Mouse (Mus musculus): Measurements from ENCODE around the gene Hoxd3. TPM values are rescaled to one million over a fixed set of nuclear protein-coding genes. Genes with fewer than 3 reads are reported as not detected.

Hoxd3 gene
- polyA plus RNA-seq, 1 experiment from 2014 or later, result not detected

DNA sequence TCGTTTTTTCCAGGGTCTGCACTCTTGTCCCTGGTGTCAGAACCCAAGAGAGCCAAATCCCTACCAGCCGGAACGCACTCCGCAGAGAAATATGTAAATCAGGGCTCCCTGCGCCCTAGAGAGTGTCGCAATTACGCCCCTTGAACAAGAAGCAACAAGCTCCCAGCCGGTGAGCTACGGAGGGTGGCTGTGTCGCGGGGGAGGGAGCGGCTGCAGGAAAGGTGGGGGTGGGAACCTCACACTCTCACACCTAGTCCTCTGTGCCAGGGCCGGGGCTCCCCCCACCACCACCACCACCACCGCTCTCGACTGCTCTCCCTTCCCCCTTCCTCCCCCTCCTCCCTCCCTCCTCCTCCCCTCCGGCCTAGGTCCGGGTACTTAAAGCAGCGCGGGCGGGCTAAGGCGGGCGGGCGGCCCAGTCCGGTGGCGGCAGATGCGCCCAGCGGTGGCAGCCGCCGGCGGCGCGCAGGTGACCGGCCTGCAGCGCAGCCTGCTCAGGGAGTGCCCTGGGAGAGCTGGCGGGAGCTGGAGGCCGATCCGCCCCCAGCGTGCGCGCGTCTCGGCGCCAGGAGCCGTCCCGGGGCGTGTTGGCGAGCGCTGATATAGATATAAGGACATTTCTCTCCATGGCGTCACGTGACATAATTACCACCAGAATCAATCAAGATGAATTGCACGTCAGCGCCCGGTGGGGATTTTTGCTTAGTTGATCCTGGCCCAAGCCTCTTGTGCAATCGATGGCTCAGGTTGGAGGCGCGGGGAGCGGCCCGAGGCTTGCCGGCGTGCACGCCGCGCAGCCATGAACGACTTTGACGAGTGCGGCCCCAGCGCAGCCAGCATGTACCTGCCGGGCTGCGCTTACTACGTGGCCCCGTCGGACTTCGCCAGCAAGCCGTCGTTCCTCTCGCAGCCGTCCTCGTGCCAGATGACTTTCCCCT, 29.9 kb upstream of the Hoxd3 start:
- peak; percentile 30; the same call in 1 of the 2 replicates for ATAC-seq (ENCODE audit: low FRiP score)
- Histone ChIP-seq H3K27ac (no peak overlapping the region), H3K4me2 (peak overlapping the region; percentile 8; the same call in 1 of the 2 replicates), H3K36me3 (replicated peaks) (no peaks in the 10 kb centered on the region), H3K4me1 (peaks cover 13% of the 10 kb centered on the region), H3K4me3 (replicated peaks) (peak overlapping the region; percentile 25), H3K9me3 (no peaks in the 10 kb centered on the region), H3K9ac (no peak overlapping the region), H3K27me3 (peaks cover 95% of the 10 kb centered on the region)
- under 1% methylated on average over 60 of the region's 78 CpGs for WGBS

DNA sequence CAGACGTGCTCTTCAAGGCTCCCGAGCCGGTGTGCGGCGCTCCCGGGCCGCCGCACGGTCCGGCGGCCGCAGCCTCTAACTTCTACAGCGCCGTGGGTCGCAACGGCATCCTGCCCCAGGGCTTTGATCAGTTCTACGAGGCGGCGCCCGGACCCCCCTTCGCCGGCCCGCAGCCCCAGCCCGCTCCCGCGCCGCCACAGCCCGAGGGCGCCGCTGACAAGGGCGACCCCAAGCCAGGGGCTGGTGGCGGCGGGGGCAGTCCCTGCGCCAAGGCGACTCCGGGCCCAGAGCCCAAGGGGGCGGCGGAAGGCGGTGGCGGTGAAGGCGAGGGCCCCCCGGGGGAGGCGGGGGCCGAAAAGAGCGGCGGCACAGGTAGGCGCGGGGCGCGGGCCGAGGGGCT, 28.9 kb upstream of the Hoxd3 start:
- H3K4me2 ChIP-seq, result peak overlapping the region; percentile 8
- 2% methylated on average over 43 of the region's 51 CpGs for WGBS

DNA sequence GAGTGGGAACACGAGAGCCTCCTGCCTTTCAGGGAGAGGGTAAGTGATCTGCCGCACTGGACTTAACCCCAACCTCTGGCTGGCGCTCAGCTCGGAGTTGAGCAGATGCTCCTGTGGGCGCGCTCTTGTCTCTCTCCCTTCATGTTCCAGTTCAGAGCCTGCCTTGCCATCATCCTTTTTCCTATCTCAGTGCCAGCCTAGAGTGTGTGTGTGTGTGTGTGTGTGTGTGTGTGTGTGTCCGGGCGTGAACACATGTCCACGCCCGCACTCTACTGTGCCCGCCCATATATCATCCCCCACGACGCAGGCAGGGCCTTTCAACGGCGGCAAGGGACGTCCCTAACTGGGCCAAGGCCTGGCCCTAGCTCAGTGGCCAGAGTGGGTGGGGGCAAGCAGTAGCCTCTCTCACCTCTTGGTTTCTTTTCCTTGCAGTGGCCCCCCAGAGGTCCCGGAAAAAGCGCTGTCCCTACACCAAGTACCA, 28.2 kb upstream of the Hoxd3 start:
- no peak overlapping the region for H3K9ac ChIP-seq
- no peak overlapping the region for H3K4me3 ChIP-seq (replicated peaks)
- H3K27ac ChIP-seq, result no peak overlapping the region
- WGBS, result 2% methylated on average over 18 of the region's 18 CpGs
- no peak overlapping the region for H3K4me2 ChIP-seq
- no peaks in the 10 kb centered on the region for H3K36me3 ChIP-seq (replicated peaks)
- peaks cover 94% of the 10 kb centered on the region for H3K27me3 ChIP-seq
- H3K4me1 ChIP-seq, result peaks cover 13% of the 10 kb centered on the region
- H3K9me3 ChIP-seq, result no peaks in the 10 kb centered on the region
- no peak for ATAC-seq (ENCODE audit: low FRiP score)

More for the DNA sequence above, 28.9 kb upstream of the Hoxd3 start:
- peak overlapping the region; percentile 25 for H3K4me3 ChIP-seq (replicated peaks)
- H3K9me3 ChIP-seq, result no peaks in the 10 kb centered on the region
- no peak overlapping the region for H3K27ac ChIP-seq
- no peak overlapping the region for H3K9ac ChIP-seq
- ATAC-seq (ENCODE audit: low FRiP score), result no peak
- H3K27me3 ChIP-seq, result peaks cover 95% of the 10 kb centered on the region
- H3K4me1 ChIP-seq, result peaks cover 13% of the 10 kb centered on the region
- no peaks in the 10 kb centered on the region for H3K36me3 ChIP-seq (replicated peaks)

DNA sequence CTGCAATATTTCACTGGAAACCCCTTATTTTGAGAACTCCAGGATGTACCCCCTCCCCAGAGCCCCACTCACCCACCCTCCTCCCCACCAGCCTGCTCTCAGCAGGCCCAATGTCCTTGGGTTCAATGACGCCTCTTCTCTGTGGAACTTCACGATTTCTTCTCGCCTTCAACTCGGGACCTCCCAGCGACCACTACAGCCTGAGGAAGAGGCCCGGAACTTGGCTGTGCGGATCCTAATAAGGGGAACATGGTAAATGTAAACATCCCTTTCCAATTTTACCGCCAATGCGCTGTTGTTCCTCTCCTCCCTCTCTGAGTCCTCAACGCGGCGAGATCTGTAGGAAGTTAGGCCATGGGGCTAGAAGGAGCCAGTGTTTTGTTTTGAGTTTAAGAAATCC, 27.6 kb upstream of the Hoxd3 start:
- Histone ChIP-seq H3K4me3 (replicated peaks) (no peak overlapping the region), H3K4me2 (no peak overlapping the region), H3K9ac (no peak overlapping the region), H3K36me3 (replicated peaks) (no peaks in the 10 kb centered on the region), H3K9me3 (no peaks in the 10 kb centered on the region), H3K27me3 (peaks cover 92% of the 10 kb centered on the region), H3K4me1 (peaks cover 13% of the 10 kb centered on the region), H3K27ac (no peak overlapping the region)
- WGBS, result 0% methylated on average over 12 of the region's 12 CpGs
- ATAC-seq (ENCODE audit: low FRiP score), result no peak

DNA sequence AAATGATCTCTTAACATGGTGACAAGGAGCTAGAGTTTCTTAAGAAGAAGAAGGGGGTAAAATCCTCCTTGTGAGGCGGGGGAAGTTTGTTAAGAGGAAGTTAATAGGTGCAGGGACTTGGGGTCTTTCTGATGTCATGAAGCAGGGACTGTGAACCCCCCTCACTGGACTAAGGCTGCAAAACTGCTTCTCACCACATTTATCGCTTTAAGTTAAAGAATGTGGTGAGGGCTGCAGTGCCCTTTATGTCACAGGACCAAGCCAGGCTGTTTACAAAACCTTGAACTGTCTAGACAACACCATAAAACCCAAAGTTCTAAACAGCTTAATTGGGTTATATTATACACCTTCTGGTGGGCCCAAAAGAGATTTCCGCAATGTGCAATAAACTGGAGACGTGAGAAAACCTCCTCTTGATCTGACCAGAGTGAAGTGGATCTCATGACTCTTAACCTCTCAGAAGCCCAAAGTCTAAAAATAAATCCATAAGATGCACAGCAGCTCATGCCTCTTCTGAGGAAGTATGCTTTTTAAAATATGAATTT, 26.6 kb upstream of the Hoxd3 start:
- H3K27me3 ChIP-seq, result peaks cover 92% of the 10 kb centered on the region
- no peak overlapping the region for H3K27ac ChIP-seq
- H3K9ac ChIP-seq, result no peak overlapping the region
- no peak overlapping the region for H3K4me2 ChIP-seq
- no peaks in the 10 kb centered on the region for H3K36me3 ChIP-seq (replicated peaks)
- H3K4me1 ChIP-seq, result peaks cover 13% of the 10 kb centered on the region
- no peak overlapping the region for H3K4me3 ChIP-seq (replicated peaks)
- no peaks in the 10 kb centered on the region for H3K9me3 ChIP-seq
- 12% methylated on average over 4 of the region's 4 CpGs for WGBS
- ATAC-seq (ENCODE audit: low FRiP score), result no peak

DNA sequence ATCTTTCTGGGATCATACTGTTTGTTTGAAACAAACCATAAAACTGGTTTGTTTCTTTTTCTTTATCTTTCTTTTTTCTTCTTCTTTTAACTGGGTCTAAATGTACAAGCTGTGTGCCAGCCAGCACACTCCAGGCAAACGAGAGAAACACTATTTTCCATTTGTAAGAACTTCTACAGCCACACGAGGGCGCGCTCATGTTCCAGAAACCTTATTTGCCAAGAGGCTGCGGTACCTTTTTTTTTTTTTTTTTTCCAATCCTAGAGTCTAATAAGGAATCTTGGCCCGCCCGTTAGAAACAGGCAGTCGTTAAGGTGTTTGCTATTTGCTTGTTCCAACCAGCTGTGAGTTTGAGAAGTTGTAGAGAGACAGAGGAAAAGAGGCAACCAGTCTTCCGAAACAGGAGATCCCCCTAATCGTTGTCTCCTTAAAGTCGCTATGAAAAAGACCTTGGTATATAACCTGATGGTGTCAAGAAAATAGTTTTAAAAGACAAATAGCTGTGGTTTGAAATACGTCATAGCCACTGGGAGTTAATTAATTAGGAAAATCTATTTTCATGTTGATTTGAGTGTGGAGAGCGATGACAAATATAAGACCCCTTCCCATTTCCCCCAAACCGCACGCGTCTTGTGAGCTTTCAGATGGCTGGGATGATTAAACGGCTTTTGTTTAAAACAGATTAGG, 25.3 kb upstream of the Hoxd3 start:
- Histone ChIP-seq H3K9me3 (no peaks in the 10 kb centered on the region), H3K36me3 (replicated peaks) (no peaks in the 10 kb centered on the region), H3K4me1 (peaks cover 14% of the 10 kb centered on the region), H3K9ac (no peak overlapping the region), H3K4me2 (no peak overlapping the region), H3K4me3 (replicated peaks) (no peak overlapping the region), H3K27me3 (peaks cover 87% of the 10 kb centered on the region), H3K27ac (no peak overlapping the region)
- WGBS, result 4% methylated on average over 17 of the region's 17 CpGs
- ATAC-seq (ENCODE audit: low FRiP score), result no peak

DNA sequence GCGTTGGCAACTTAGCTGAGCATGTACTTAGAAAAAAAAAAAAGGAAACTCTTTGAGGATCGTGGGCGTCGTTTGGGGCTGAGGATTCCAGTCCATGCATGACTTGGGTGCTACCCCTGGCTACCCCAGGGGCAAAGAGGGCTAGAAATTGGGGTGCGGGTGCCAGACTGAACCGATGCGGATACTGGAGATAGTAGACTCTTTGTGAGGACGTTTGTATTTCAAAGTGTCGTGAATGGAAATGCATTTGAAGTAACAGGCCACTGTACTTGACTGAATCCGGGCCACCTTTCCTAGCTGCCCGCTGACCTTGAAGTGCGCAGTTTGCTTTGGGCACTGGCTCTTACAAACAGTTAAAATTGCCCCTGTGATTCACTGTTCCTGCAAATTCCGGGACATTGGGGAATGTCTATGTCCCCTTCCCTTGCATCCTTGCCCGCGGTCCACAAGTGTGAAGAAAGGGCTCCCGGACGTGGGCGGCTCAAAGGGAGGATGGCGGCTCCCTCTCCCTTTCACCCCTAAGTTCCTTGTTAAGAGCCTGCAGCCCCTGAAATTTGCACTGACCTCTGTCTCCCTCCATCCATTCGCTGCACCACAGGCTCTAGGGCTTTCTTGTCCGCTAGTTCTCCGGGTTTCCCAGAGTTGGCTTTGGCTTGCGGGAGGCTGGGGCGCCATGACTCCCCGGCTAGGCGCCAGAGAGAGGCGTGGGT, 24.6 kb upstream of the Hoxd3 start:
- ATAC-seq (ENCODE audit: low FRiP score), result no peak

DNA sequence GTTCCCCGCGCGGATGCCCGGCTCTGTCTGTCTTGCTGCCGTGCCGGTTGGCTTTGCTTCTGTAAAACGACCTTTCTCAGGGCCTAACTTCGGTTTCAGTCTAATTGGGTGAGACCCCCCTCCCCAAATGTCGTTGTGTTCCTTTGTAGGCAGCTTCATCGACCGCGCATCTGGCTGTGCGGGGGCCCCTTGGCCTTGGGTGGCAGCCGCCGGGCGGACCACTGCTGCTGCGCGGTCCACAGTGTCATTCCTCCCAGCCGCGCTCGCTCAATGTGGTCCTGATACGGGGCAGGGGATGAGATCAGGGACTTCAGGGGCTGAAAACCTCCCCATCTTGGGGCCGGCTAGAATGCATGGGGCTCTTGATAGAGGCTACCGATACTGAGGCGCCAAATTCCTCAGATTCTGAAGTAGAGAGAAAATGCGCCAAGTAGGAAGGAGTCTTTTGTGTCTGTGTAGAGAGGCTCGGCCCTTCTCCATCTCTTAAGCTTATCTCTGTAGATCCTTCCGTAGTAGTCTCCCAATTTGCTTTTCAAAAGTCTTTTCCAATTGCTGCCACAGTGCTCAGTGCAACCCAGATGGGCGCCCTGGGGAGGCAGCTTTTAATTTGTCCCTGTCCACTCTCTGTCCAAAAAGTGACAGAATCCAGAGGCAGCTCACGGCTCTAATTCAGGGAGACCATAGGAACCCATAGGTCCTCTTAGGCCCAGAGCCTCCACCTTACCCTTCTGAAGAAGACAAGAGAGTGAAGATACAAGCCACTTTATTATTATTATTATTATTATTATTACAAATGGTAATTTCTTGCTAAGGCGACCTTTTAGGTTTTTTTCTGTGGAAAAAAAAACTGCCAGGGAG, 23.8 kb upstream of the Hoxd3 start:
- Histone ChIP-seq H3K27me3 (peaks cover 87% of the 10 kb centered on the region), H3K4me3 (replicated peaks) (no peak overlapping the region), H3K4me2 (no peak overlapping the region), H3K27ac (no peak overlapping the region), H3K36me3 (replicated peaks) (no peaks in the 10 kb centered on the region), H3K9ac (no peak overlapping the region), H3K9me3 (no peaks in the 10 kb centered on the region), H3K4me1 (peaks cover 5% of the 10 kb centered on the region; the same call in 1 of the 2 replicates)
- WGBS, result 1% methylated on average over 31 of the region's 31 CpGs
- ATAC-seq (ENCODE audit: low FRiP score), result no peak

More for the DNA sequence above, 24.6 kb upstream of the Hoxd3 start:
- Histone ChIP-seq H3K4me1 (peaks cover 12% of the 10 kb centered on the region), H3K4me3 (replicated peaks) (no peak overlapping the region), H3K36me3 (replicated peaks) (no peaks in the 10 kb centered on the region), H3K27ac (no peak overlapping the region), H3K27me3 (peaks cover 87% of the 10 kb centered on the region), H3K4me2 (no peak overlapping the region), H3K9me3 (no peaks in the 10 kb centered on the region), H3K9ac (no peak overlapping the region)
- WGBS, result 2% methylated on average over 27 of the region's 27 CpGs

DNA sequence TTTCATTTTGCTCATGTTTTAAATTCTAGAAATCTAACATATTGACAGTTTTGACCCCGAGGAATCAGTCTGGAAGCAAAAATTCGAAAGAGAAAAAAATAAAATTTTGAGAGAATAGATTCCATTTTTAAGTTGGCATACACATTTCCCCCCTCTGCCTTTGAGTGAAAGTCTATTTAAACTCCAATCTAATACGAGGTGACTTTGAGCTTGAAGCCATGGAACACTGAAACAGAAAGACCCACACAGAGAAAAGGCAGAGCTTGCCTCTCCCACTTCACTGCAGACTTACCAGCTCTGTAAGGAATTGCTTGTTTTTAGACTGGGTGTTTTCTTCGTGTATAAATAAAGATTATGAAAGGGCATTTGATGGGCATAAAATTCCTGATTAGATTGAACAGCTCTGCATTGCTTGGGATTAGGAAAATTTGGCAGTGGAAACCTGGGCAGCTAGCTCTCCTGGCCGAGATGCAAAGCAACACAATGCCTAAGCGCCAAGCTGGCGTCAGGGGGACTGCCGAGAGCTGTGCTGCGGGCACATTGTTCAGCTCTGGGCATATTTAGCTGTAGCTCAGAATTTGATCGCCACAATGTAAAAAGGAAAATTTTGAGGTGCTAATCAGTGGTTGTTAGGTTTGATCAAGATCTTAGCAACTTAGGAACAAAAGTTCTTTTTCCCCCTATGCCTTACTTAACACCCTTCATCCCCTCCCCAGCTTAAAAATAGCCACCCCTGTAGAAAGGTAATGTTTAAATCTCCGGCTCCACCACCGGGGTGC, 22.7 kb upstream of the Hoxd3 start:
- peaks cover 4% of the 10 kb centered on the region; the same call in 1 of the 2 replicates for H3K4me1 ChIP-seq
- peaks cover 87% of the 10 kb centered on the region for H3K27me3 ChIP-seq
- no peaks in the 10 kb centered on the region for H3K9me3 ChIP-seq
- ATAC-seq (ENCODE audit: low FRiP score), result no peak
- no peak overlapping the region for H3K27ac ChIP-seq
- no peaks in the 10 kb centered on the region for H3K36me3 ChIP-seq (replicated peaks)
- no peak overlapping the region for H3K4me2 ChIP-seq
- no peak overlapping the region for H3K4me3 ChIP-seq (replicated peaks)
- H3K9ac ChIP-seq, result no peak overlapping the region
- 4% methylated on average over 12 of the region's 12 CpGs for WGBS

DNA sequence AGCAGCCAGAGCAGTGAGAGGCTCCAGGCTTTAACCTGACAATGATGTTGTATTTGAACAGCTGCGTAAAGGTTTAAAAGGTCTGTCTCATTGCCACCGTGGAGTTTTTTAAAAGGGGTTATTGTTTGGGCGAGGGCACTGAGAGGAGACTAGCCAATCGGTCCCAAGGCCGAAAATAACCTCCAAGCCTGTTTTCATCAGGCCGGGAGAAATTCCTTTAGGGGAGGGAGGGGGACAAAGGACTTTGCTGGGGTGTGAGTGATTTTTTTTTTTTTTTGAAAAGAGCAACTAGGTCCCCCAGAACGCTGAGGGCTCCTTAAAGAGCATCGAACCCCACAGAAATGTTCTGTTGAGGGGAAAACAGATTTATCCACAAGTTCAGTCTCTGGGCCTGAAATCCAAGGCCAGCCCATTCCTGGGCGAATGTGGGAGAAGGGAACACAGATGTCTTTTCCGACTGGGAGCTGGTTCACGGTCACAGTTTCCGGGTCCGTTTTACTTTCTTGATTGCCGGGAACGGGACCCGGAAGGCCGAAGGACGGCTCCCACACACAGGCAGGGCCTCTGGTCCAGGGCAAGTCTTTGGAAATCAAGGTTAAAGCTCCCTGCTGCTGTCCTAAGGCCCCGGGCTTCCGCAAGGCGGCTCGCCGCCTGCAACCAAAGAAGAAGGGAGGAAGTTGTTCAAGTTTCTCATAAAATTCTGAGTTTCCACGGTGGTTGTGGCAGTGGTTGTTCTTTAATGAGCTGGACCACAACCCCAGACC, 22.0 kb upstream of the Hoxd3 start:
- 1% methylated on average over 24 of the region's 24 CpGs for WGBS
- Histone ChIP-seq H3K9me3 (no peaks in the 10 kb centered on the region), H3K4me2 (no peak overlapping the region), H3K4me3 (replicated peaks) (no peak overlapping the region), H3K27me3 (peaks cover 87% of the 10 kb centered on the region), H3K9ac (no peak overlapping the region), H3K36me3 (replicated peaks) (no peaks in the 10 kb centered on the region), H3K4me1 (peaks cover 4% of the 10 kb centered on the region; the same call in 1 of the 2 replicates), H3K27ac (no peak overlapping the region)
- ATAC-seq (ENCODE audit: low FRiP score), result no peak

Measured in forebrain, embryonic 12.5 days (tissue).